Mouse (Mus musculus) adipose tissue, adult 10 weeks (tissue): ENCODE measurements around the gene Pkd2. TPM values are rescaled to one million over a fixed set of nuclear protein-coding genes. Genes with fewer than 3 reads are reported as not detected.

Experiments
- polyA plus RNA-seq: library from polyadenylated mRNA; stranded (reverse); fragments of 350-450 nt; fragmentation: Illumina TruSeq; extraction: RNeasy Lipid Tissue Mini Kit (QIAGEN cat#74804); gene quantifications from one replicate; pipeline ENCODE4 v1.2.3, GENCODE M21; 2014; ENCODE audit warnings: low read depth, low replicate concordance

Gene Pkd2
- 24.1 TPM for polyA plus RNA-seq

DNA sequence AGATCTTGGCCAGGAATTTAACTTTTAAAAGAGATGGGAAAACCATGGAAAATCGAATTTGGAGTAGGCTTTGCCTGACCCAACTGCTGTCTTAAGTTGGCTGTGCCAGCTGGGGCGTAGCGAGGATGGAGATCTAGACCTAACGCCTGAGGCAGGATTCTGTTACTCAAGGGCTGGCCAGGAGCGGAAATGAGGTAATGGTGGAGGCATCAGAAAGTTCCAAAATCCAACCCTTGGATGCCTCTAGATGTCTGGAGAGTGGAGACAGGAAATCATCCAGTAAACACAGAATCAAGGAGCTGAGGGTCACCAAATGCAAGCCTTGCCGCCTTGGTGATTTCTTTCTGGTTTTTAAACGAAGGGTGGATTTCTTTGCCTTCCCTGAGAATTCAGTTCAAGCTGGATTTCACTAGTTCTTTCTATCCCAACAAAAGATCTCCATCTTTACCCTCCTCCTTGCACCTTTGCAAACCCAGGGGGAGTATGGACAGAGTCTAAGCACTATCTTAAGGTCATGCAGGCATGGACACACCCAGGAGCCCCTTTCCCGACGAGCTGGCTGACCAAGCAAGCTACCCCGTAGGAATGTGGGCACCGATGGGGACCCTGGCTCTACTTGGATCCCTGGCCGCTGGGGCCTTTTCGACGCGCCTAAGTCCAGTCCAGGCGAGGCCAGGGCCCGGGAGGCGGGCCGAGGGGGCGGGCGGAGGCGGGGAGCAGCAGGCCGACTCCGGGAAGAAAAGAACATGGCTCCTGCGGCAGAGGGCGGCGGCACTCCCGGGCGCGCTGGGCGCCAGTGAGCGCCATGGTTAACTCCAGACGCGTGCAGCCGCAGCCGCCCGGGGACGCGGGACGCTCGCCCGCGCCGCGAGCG lies at the start of gene Pkd2:
Gene Pkd2 (plus strand): TSS at position 619 of the 874 bp plus-strand sequence.

DNA sequence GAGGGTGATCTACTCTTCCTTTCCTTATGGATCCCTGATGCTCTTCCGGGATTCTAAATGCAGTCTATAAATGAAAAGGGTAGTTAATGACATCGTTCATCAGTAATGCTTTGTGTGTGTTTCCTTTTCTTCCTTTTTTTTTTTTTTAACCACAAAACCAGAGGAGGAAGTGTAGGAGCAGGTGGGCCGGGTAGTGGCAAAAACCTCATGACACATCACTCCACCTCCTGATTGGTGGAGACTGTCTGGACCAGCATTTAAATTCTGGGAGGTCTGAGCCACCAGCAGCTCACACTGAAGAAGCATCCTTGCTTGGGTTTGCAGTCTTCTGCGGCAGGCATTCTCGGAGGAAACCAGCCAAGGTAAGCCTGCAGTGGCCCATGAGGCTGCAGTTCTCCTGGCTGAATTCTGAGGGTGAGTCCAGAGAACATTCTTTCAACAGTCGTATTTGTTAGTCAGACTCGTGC lies 24.4 kb upstream of the Pkd2 start, which contains the start of gene Spp1:
Gene Spp1 (plus strand): TSS at position 284 of the 467 bp plus-strand sequence.

GRCm38 (mm10) chr5:104508195-104508891 lies 49.1 kb downstream of the Pkd2 start, which contains the start of gene BC005561:
BC005561 (plus strand) TSS chr5:104508352.

Other genes with a start within 250 kb of the Pkd2 start
- gene Ibsp, start 160.3 kb upstream of the Pkd2 start, polyA plus RNA-seq, result not detected
- gene Mepe, start 134.1 kb upstream of the Pkd2 start, polyA plus RNA-seq, result not detected
- gene Spp1, start 24.3 kb upstream of the Pkd2 start, polyA plus RNA-seq, result 3.4 TPM
- gene BC005561, start 48.9 kb downstream of the Pkd2 start, polyA plus RNA-seq, result 1.3 TPM